Mouse (Mus musculus): ENCODE data around the gene Map1b.

DNA sequence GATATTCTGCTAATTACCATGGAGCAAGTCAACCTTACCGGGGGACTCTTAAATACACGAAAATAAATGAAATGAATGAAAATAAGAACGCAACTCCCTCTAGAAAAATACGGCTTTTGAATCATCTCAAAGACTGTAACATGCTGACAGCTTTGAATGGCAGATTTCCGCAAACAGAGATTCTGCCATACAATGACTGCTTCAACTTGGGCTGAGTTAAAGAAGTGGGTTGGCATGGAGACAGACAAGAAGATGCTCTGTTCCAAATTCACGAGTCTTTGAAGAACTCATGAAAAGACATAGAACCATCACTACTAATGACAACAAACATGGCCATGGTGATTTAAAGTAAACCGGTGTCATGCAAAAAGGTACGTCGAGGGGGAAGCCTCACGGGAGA, 21.9 kb downstream of the Map1b start:
- no peak for TF ChIP-seq CTCF (IDR thresholded peaks at IDR 0.05; ENCODE audit: control insufficient read depth, insufficient read depth, low read length)
- TF ChIP-seq POLR2A (IDR thresholded peaks at IDR 0.05; ENCODE audit: borderline replicate concordance, control insufficient read depth, low read depth, low read length): no peak
